Comparison of ENCODE assay signal across 17 mouse cellular contexts in the genomic region with DNA sequence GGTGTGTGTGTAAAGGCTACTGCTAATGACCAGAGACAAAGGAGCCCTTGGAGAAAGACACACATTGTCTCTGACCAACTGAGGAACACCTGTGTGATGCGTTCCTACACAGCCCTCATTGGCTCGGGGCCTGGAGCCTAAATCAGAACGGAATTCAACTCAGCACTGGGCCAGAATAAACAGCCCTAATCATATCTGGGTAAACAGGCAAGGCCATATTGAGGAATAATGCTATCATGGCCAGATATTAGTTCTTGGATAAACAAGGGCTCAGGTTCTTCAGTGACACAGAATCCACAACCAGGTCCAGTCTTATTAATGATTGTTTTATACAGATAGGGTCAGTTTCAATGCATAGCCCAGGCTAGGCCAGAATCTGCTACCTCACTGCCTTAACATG.
"Had no signal": no experiment of that assay in that cellular context is flagged by ENCODE, and none has a peak within 500 bp of the region (broad histone marks: within the 10 kb centered on the region; RNA-seq: fewer than 3 reads in every experiment).

No protein-coding gene starts in this region.

- H3K27ac ChIP-seq: liver, embryonic 14.5 days; midbrain, embryonic 10.5 days; midbrain, embryonic 12.5 days; neural tube, embryonic 12.5 days; stomach, embryonic 15.5 days had no signal

- H3K27me3 ChIP-seq: midbrain, embryonic 12.5 days; neural tube, embryonic 12.5 days; stomach, embryonic 15.5 days had no signal

- DNase-seq: lung, adult 18-20 months; lung, embryonic 14.5 days; lung, postnatal 10 days; lung, postnatal 4 days; midbrain, embryonic 14.5 days; retina, postnatal 1 day; right cerebral cortex, postnatal 25 days; right cerebral cortex, postnatal 4 days; spleen, adult 18-20 months; thymus, adult 18-20 months; thymus, postnatal 14 days; thymus, postnatal 36 days had no signal

- H3K4me3 ChIP-seq: midbrain, embryonic 10.5 days; midbrain, embryonic 12.5 days; neural tube, embryonic 12.5 days; stomach, embryonic 15.5 days had no signal

- H3K9ac ChIP-seq: liver, embryonic 14.5 days; lung, embryonic 14.5 days; midbrain, embryonic 12.5 days; neural tube, embryonic 12.5 days; stomach, embryonic 15.5 days had no signal

- H3K4me1 ChIP-seq: neural tube, embryonic 12.5 days; stomach, embryonic 15.5 days had no signal

- H3K36me3 ChIP-seq: midbrain, embryonic 12.5 days had no signal
